Mouse (Mus musculus) brain, embryonic 14.5 days (tissue): ENCODE data around the gene Triobp.

ENCODE experiments used
- CTCF ChIP-seq: fragments of 200-500 bp; IDR thresholded peaks from 2 replicates; pipeline ENCODE4 v1.5.1; 2012; ENCODE audit warnings: inconsistent platforms, mild to moderate bottlenecking, moderate library complexity, borderline replicate concordance; ENCODE audit not compliant: insufficient read depth, insufficient read length; ENCODE audit errors: extremely low read depth
- POLR2A ChIP-seq: fragments of 200-500 bp; IDR thresholded peaks from 2 replicates; pipeline ENCODE4 v1.6.1; 2012; ENCODE audit warnings: mild to moderate bottlenecking, inconsistent platforms, borderline replicate concordance; ENCODE audit not compliant: poor library complexity, insufficient read depth, insufficient read length, severe bottlenecking; ENCODE audit errors: extremely low read depth

- TF ChIP-seq POLR2A (no peak), CTCF (no peak)
These were observed 26.4 kb downstream of the Triobp start for GRCm38 (mm10) chr15:78973950-78974349.
